Mouse (Mus musculus) heart, embryonic 14.5 days (tissue): ENCODE data around the gene Eddm3b. TPM values are rescaled to one million over a fixed set of nuclear protein-coding genes. Genes with fewer than 3 reads are reported as not detected.
A peak's percentile ranks its signal among the peaks of the same experiment; 100 is the strongest.

Experiments used
- ATAC-seq: fragments of 200-750 bp; cut with Nextera tagmentation; 2 replicates; pipeline ENCODE4 v1.8.0; 2017; ENCODE audit warnings: low read depth, moderate TSS enrichment; ENCODE audit not compliant: insufficient number of reproducible peaks, insufficient read depth, low FRiP score
- H3K27ac ChIP-seq, 2 experiments: fragments of 200-500 bp in 1 of 2; fragments of 300-500 bp in 1 of 2; sonication (generic) in 1 of 2; replicated peaks in 1 of 2; 2 replicates each; pipeline ENCODE4 v1.5.1; 2012 to 2014; ENCODE audit warnings: low read depth in 2 of 2, low read length in 2 of 2, control low read depth in 1 of 2, mild to moderate bottlenecking in 1 of 2, mixed read lengths in 1 of 2; ENCODE audit not compliant: control insufficient read depth in 1 of 2, insufficient read depth in 1 of 2
- H3K27me3 ChIP-seq: fragments of 300-500 bp; sonication (generic); 2 replicates; pipeline ENCODE4 v1.6.1; 2014; ENCODE audit warnings: mild to moderate bottlenecking, low read length, control low read depth; ENCODE audit not compliant: control insufficient read depth, insufficient read depth
- H3K36me3 ChIP-seq: fragments of 300-500 bp; sonication (generic); 2 replicates; pipeline ENCODE4 v1.6.1; 2014; ENCODE audit warnings: mild to moderate bottlenecking, control low read depth, low read length, mixed read lengths; ENCODE audit not compliant: control insufficient read depth, insufficient read depth
- H3K4me1 ChIP-seq, 2 experiments: fragments of 200-500 bp in 1 of 2; fragments of 300-500 bp in 1 of 2; sonication (generic) in 1 of 2; 2 replicates each; pipeline ENCODE4 v1.6.1; 2012 to 2014; ENCODE audit warnings: low read length in 2 of 2, control low read depth in 1 of 2, mixed read lengths in 1 of 2; ENCODE audit not compliant: control insufficient read depth in 2 of 2, insufficient read depth in 2 of 2
- H3K4me2 ChIP-seq: fragments of 300-500 bp; sonication (generic); 2 replicates; pipeline ENCODE4 v1.6.1; 2014; ENCODE audit warnings: mild to moderate bottlenecking, low read length
- H3K4me3 ChIP-seq, 2 experiments: fragments of 200-500 bp in 1 of 2; fragments of 300-500 bp in 1 of 2; sonication (generic) in 1 of 2; 2 replicates each; pipeline ENCODE4 v1.5.1; 2012 to 2014; ENCODE audit warnings: low read length in 2 of 2, mild to moderate bottlenecking in 2 of 2, control low read depth in 1 of 2, low read depth in 1 of 2, moderate library complexity in 1 of 2; ENCODE audit not compliant: control insufficient read depth in 1 of 2, insufficient read depth in 1 of 2
- H3K9ac ChIP-seq: fragments of 300-500 bp; sonication (generic); 2 replicates; pipeline ENCODE4 v1.6.1; 2014; ENCODE audit warnings: mild to moderate bottlenecking, low read length
- H3K9me3 ChIP-seq: fragments of 300-500 bp; sonication (generic); 2 replicates; pipeline ENCODE4 v1.6.1; 2016; ENCODE audit warnings: low read length, control low read depth; ENCODE audit not compliant: control insufficient read depth
- WGBS: fragments of 180-500 bp; shearing (Covaris S2); extraction: QIAGEN DNeasy Blood & Tissue Kit; methylation state at CpG from one replicate; pipeline ENCODE4 v1.1.7; 2014; 5-methylcytosine and 5-hydroxymethylcytosine counted together
- polyA plus RNA-seq: library from polyadenylated mRNA; unstranded; fragments of >200 nt; fragmentation: Nextera tagmentation; extraction: Ambion mirVana; gene quantifications from 2 replicates; pipeline ENCODE4 v1.2.1, GENCODE M21; 2014

The Eddm3b gene
- not detected in 2 replicates for polyA plus RNA-seq

DNA sequence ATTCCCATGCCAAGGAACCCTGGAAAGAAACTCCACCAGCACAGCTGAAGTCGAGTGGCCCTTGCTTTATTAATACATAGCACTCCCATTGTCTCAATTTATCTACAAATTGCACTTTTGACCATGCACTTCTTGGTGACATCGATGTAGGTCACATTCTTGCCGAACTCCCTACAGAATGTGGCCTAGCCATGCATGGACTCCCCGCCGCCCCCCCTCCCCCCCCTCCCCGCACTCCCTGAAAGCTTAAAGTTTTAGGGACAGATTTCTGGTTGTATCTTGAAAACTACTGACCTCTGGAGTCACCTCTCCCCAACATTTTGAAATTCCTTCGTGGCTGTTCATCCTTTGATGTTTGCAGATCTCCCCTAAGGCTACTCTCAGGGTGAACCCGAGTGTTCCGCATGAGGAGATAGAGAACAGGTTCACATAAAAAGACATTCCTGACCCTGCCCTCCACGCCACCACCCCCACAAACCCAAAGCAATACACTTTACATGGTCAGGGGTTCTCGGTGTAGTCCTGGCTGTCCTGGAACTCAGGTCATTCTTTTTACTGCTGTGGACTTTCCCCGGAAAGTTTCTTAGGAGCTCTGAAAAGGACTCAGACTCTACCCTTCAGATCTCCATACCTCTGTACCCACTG lies at the start of gene Eddm3b:
Eddm3b (plus strand) TSS at position 511 of the 645 bp plus-strand sequence.
- ATAC-seq: no peak
- no peak within 1 kb of the TSS for H3K4me3 ChIP-seq
- no peaks in the 10 kb centered on the region for H3K27me3 ChIP-seq
- no peaks in the 10 kb centered on the region for H3K36me3 ChIP-seq
- H3K4me1 ChIP-seq: peaks cover 2 to 11% of the 10 kb centered on the region in 2 experiments; a peak in 3 of 4 replicates
- no peak within 1 kb of the TSS for H3K27ac ChIP-seq
- peaks cover 2% of the 10 kb centered on the region; the same call in 1 of the 2 replicates for H3K9me3 ChIP-seq
- no peak within 1 kb of the TSS for H3K9ac ChIP-seq
- H3K4me2 ChIP-seq: peak within 1 kb of the TSS; percentile 20; the same call in 1 of the 2 replicates
- 51% methylated on average over 12 of the region's 12 CpGs for WGBS

DNA sequence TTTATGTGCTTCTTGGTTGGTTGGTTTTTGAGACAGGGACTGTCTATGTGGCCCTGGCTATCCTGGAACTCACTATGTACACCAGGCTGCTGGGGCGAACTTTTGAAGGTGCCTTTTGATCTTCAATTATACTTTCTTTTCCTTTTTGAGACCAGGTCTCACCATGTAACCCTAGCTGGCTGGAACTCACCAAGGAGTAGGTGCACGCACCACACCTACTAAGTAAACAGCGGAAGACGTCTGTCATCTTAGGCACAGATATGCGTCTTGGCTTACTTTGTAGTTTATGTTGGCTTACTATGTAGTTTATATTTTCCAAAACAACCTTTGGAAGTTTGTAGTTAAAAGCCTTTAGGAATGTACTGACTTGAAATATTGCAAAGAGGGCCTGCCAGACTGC lies 45.3 kb upstream of the Eddm3b start:
- Histone ChIP-seq H3K9ac (no peak overlapping the region), H3K9me3 (no peaks in the 10 kb centered on the region), H3K4me2 (no peak overlapping the region), H3K36me3 (no peaks in the 10 kb centered on the region), H3K27me3 (no peaks in the 10 kb centered on the region), H3K27ac (no peak overlapping the region), H3K4me1 (peaks cover 0 to 5% of the 10 kb centered on the region in 2 experiments; a peak in 1 of 4 replicates), H3K4me3 (no peak overlapping the region)
- 86% methylated on average over 5 of the region's 5 CpGs for WGBS
- no peak for ATAC-seq

DNA sequence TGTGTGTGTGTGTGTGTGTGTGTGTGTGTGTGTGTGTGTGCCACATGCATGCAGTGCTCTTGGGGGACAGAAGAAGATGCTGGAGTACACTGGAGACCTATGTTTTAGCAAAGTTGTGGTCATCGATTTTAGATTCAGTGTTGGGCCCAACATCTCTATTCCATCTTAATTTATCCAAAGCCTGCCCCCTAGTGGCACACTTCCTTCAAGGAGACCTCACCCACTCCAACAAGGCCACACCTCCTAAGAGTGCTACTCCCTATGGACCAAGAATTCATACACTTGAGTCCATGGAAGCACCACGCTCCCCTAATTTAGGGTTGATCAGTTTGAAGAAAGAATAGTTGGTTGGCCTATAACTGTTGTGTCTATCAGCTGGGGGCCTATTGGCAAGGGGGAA lies 44.6 kb upstream of the Eddm3b start:
- no peak overlapping the region for H3K27ac ChIP-seq
- no peaks in the 10 kb centered on the region for H3K36me3 ChIP-seq
- no peak overlapping the region for H3K4me3 ChIP-seq
- no peaks in the 10 kb centered on the region for H3K9me3 ChIP-seq
- ATAC-seq: no peak
- H3K9ac ChIP-seq: no peak overlapping the region
- H3K27me3 ChIP-seq: no peaks in the 10 kb centered on the region
- H3K4me2 ChIP-seq: no peak overlapping the region
- WGBS: 88% methylated on average over 2 of the region's 2 CpGs
- peaks cover 0 to 5% of the 10 kb centered on the region in 2 experiments; a peak in 1 of 4 replicates for H3K4me1 ChIP-seq

DNA sequence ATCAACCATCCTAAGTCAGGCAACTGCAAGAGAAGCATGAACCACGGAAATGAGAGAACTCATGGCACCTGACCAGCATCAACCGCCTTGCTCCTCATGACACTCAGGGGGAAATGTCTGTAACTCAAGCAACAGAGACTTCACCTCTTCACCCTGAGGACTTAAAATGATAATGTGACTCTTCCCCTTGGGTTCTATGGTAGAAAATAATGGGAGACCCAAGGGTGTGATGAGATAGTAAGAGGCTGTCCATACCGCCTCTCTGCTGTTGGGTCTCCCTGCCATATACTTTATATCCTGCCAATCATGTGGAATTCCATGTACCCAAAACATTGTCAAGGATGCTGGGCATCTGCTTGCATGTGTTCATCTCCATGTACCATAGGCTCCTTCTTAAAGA lies 39.9 kb upstream of the Eddm3b start, which contains the start of gene Olfr750:
Olfr750 (minus strand) TSS at position 101 of the 400 bp plus-strand sequence.
- Histone ChIP-seq H3K4me2 (no peak within 1 kb of the TSS), H3K27ac (no peak within 1 kb of the TSS)
- WGBS: 79% methylated on average over 3 of the region's 3 CpGs

DNA sequence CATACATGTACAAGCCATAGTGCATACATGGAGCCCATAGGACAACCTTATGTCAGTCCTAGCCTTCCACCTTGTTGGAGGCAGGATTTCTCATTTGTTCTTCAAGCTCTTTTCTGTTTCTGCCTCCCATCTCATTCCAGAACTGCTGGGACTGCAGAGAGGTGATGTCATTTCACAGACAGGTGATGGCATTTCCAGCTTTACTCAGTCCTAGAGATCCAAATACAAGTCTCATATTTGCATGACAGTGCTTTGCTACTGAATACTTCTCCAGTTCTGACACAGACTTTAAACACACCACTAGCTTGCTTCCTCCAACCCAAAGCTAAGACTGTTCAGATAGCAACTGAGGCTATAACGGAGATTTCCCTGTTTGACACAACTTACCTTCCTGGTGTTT lies 35.0 kb upstream of the Eddm3b start:
- H3K36me3 ChIP-seq: no peaks in the 10 kb centered on the region
- H3K9me3 ChIP-seq: no peaks in the 10 kb centered on the region
- no peak overlapping the region for H3K9ac ChIP-seq
- no peak overlapping the region for H3K27ac ChIP-seq
- H3K27me3 ChIP-seq: no peaks in the 10 kb centered on the region
- no peak overlapping the region for H3K4me3 ChIP-seq
- no peak for ATAC-seq
- no peak overlapping the region for H3K4me2 ChIP-seq
- WGBS: 84% methylated on average over 1 of the region's 1 CpGs
- H3K4me1 ChIP-seq: peaks cover 0 to 3% of the 10 kb centered on the region in 2 experiments; a peak in 1 of 4 replicates

More for the DNA sequence above, 39.9 kb upstream of the Eddm3b start, which contains the start of gene Olfr750:
- ATAC-seq: no peak
- no peak within 1 kb of the TSS for H3K4me3 ChIP-seq
- no peaks in the 10 kb centered on the region for H3K4me1 ChIP-seq
- H3K27me3 ChIP-seq: no peaks in the 10 kb centered on the region
- H3K9ac ChIP-seq: no peak within 1 kb of the TSS
- no peaks in the 10 kb centered on the region for H3K9me3 ChIP-seq
- no peaks in the 10 kb centered on the region for H3K36me3 ChIP-seq

DNA sequence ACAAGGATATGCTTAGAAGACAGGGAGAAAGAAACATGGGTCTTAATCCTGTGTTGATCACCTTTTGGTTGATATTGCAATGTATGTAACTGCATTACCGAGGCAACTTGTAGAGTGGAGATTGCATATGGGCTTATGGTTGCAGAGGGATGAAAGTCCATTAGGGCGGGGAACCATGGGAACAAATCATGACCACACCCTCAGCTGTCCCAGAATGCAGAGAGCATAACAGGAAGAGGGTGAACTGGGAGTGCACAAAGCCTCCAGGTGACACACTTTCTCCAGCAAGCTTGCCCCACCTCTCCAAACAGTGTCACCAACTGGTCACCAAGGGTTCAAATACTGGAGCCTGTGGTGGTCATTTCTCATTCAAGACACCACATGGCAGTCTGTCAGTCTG lies 33.2 kb upstream of the Eddm3b start:
- Histone ChIP-seq H3K4me2 (no peak overlapping the region), H3K9me3 (no peaks in the 10 kb centered on the region), H3K9ac (no peak overlapping the region), H3K4me1 (peaks cover 0 to 3% of the 10 kb centered on the region in 2 experiments; a peak in 1 of 4 replicates), H3K36me3 (no peaks in the 10 kb centered on the region), H3K27me3 (no peaks in the 10 kb centered on the region), H3K27ac (no peak overlapping the region), H3K4me3 (no peak overlapping the region)
- WGBS: 82% methylated on average over 2 of the region's 2 CpGs
- no peak for ATAC-seq

DNA sequence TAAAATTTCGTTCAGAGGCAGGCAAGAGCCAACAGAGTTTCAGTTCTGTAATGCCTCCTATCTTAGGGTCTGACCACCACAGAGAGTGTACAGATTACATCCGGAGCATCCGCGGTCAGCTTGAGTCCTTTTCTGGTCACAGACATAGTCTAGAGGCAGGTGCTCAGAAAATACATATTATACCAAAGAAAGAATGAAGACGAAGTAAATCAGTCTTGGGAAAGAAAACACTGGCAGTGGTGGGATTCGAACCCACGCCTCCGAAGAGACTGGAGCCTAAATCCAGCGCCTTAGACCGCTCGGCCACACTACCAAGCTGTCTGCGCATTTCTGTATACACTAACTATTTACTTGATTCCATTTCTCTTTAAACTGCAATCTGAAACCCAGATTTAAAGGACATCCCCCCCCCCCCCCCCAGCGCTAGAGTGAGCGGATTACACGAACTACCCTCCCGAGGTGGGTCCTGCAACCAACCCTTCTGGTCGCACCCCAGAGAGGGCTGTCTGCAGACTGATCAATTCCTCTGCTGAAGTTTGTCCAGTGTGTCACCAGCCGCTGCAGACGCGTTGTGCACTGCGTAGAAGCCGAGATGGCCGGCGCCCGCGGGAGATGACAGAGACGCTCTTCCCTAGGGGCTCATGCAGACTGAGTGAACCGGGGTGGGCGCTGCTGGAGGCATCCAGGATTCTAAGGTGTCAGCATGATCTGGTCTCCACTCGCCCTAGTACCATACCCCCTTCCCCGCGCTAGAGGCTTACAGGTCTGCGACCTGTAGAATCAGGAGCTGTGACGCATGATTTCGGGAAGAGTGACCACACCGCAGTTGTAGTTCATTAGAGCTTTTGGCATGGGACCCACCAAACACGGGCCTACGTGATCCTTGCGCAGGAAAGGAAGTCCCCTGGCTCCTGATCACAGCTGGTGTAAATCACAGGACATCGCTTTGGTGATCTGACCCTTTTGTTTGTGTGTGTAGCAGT lies 31.3 kb upstream of the Eddm3b start:
- peak; percentile 60; the same call in 1 of the 2 replicates for ATAC-seq
- peaks cover 0 to 3% of the 10 kb centered on the region in 2 experiments; a peak in 1 of 4 replicates for H3K4me1 ChIP-seq
- H3K9ac ChIP-seq: peak overlapping the region; percentile 74
- peak overlapping the region; percentile 55 to 69 for H3K4me3 ChIP-seq
- H3K36me3 ChIP-seq: no peaks in the 10 kb centered on the region
- H3K9me3 ChIP-seq: no peaks in the 10 kb centered on the region
- no peaks in the 10 kb centered on the region for H3K27me3 ChIP-seq
- no peak overlapping the region for H3K27ac ChIP-seq
- WGBS: 3% methylated on average over 39 of the region's 40 CpGs
- H3K4me2 ChIP-seq: peak overlapping the region; percentile 70
